Mouse (Mus musculus) frontal cortex, postnatal 36 days (tissue): ENCODE data around the gene Ncs1.

Experiments
- DNase-seq, 2 experiments: peaks; one replicate each; pipeline ENCODE4 v3.0.0; 2022; ENCODE audit warnings: low spot score in 2 of 2

The Ncs1 gene

GRCm38 (mm10) chr2:31277810-31278209 is 32.2 kb downstream of the Ncs1 start:
- peak; percentile 46 to 55 for DNase-seq

DNA sequence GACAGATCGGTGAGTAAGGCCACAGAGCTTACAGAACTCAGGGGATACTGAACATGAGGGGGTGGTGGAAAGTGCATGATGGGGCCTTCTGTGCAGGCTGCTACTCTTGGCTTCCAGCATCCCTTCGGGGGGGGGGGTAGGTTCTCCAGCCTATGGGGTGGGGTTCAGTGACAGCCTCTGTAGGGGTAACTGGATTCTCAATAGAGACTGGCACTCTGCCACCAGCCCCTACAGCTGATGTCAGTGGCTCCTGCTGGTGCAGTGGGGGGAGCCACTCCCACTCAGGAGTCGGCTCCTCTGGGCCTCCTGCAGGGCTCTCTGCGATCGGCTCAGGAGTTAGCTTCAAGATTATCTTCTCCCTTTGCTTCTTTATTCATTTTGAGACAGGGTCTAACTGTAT is 32.9 kb downstream of the Ncs1 start:
- DNase-seq, result peak in 1 of 2 experiments; percentile 36

- no peak for DNase-seq
Observed at GRCm38 (mm10) chr2:31281138-31281537, 35.5 kb downstream of the Ncs1 start.

- no peak for DNase-seq
Observed at GRCm38 (mm10) chr2:31282266-31282665, 36.6 kb downstream of the Ncs1 start.

- no peak for DNase-seq
Observed at GRCm38 (mm10) chr2:31282880-31283279, 37.3 kb downstream of the Ncs1 start.

- no peak for DNase-seq
Observed at GRCm38 (mm10) chr2:31284531-31284930, 38.9 kb downstream of the Ncs1 start.

DNA sequence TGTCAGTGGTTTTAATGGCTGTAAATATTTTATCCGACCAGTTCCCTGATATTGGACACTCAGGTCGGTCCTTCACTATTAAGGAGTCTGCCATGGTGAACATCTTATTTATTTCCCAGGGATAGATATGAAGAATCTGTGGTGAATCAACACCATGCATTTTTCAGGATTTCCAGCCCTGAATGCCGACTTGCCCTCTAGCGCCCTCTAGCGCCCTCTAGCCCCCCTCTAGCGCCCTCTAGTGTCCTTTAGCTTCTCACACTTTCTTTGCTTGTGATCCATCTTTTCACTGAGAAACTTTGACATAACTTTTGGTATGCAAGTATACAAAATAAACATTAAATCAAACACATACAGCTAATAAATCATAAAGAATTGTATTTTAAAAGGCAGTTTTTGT is 45.8 kb downstream of the Ncs1 start:
- DNase-seq, result peak; percentile 54 to 67

DNA sequence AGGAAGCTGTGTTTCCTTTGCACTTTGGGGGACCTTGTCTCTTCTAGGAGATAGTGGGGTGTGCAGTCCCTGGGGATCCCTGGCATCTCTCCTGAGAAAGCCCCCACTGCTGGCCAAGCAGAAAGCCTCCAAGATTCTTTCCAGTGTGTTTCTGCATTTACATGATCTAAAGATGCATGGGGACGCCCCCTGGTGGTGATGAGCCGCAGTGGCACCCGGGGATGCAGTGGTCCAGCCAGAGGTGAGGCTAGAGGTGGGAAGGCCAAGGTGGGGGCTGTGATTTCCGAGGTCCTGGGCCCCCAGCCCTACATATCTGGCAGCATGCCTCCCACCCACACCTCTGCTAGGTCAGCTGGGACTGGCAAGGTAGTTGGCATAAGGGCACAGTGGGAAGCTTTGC is 49.4 kb downstream of the Ncs1 start:
- DNase-seq, result peak; percentile 79 to 82

GRCm38 (mm10) chr2:31296395-31296794 is 50.8 kb downstream of the Ncs1 start:
- DNase-seq, result no peak

DNA sequence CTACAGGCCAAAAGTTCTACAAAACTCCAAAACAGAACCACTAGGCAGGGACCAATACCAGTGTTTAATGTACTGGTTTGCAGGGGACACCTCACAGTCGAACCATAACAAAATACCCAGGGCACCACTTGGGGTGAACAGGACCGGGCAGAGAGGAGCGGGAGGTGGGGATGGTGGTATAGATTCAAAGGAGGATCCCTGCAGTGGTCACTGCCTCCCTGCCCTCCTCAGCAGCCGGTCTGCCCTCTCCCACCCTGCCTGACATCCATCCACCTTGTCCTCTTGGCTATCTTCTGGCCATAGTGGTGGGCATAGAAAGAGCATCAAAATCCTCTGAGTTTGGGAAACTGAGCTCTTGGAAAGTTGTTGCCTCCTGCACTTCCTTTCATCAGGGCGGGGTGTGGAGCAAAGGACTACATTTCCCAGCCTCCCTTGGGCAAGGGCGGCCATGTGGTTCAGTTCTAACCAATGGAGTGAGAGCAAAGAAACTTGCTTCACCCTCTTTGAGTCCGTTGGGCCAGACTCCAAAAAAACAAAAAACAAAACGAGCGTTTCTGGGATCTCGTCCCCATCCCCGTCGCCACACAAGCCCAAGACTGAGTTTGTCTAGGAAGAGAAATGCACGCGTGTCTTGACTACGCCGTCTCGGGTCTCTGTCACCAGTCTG is 52.1 kb downstream of the Ncs1 start:
- peak; percentile 38 to 63 for DNase-seq

GRCm38 (mm10) chr2:31298814-31299213 is 53.2 kb downstream of the Ncs1 start:
- no peak for DNase-seq

- no peak for DNase-seq
Observed at GRCm38 (mm10) chr2:31299266-31299665, 53.6 kb downstream of the Ncs1 start.

- DNase-seq, result no peak
Observed at GRCm38 (mm10) chr2:31299996-31300395, 54.4 kb downstream of the Ncs1 start.

DNA sequence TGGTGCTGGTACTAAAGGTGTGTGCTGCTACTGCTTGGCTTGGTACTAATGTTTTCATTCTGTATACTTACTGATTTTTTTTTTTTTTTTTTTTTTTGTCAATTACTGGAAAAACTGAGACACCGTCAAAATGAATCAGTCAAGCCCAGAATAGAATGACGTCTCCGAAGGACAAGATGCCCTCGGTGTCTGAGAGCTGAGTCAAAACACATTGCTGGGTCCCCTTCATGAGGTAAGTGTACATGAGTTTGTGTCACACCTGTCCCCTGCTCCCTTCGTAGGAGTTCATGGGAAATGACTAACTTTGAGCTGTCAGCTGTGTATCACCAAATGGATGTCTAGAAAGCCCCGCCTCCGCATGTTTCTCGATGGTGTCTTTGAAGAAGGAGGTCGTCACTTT is 57.6 kb downstream of the Ncs1 start:
- no peak for DNase-seq

DNA sequence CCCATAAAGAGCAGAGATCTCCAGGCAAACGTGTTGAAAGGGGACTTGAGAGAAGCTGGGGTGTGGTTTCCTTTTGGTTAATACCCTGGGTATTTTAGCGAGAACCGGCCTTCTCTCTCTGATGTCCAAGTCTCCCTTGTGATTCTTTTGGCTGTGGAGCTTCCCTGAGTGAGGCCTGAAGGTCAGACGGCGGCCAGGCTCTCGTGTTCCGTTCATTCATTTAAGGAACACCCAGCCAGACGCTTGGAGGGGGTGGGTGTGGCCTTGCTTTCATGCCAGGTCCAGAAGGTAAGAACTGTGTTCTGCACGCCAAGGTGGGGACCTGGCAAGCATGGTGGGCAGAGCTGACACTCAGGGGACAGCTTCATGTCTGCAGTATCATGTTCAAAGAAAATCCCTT is 58.6 kb downstream of the Ncs1 start:
- no peak for DNase-seq

GRCm38 (mm10) chr2:31304801-31305665 is 59.4 kb downstream of the Ncs1 start:
- DNase-seq, result no peak

DNA sequence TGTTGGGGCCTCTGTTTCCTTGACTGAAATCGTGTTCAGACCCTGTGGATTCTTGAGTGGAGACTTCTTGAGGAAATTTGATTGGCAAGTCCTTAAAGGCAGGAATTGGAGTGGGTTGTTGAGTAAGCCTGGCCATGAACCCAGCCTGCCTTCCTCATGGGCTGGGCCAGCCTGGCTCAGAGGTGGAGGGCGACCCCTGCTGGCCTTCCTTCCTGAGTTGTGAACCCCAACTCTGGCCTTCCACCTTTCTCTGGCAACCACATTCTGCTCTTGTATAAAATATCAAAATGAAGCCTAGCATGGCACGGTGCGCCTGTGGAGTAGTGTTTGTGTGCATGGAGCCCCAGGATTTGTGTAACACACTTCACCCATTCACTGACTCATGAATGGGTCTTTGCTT is 60.1 kb downstream of the Ncs1 start:
- no peak for DNase-seq

- DNase-seq, result no peak
Observed at GRCm38 (mm10) chr2:31308257-31308656, 62.6 kb downstream of the Ncs1 start.

DNA sequence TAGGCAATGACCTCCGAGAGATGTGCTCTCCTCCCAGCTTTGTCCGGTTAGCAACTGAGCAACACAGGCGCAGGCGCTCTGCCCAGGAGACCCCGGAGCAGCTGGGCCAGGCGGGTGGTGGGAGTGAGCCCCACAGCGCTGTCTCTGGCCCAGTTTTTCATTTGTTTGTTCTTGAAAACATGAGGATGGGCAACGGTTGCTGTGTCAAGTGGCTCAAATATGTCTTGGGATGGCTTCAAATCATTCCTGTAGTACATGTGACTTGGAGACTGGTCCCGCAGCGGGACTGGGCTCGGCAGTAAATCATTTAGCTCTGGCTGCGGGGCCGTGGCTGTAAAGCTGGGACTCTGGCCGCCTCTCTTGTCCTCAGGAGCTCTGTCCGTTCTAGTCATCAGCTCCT is 63.9 kb downstream of the Ncs1 start:
- DNase-seq, result no peak

- no peak for DNase-seq
Observed at GRCm38 (mm10) chr2:31314007-31314465, 68.4 kb downstream of the Ncs1 start, which contains the start of gene Hmcn2. Gene Hmcn2 (plus strand): TSS chr2:31314415.

DNA sequence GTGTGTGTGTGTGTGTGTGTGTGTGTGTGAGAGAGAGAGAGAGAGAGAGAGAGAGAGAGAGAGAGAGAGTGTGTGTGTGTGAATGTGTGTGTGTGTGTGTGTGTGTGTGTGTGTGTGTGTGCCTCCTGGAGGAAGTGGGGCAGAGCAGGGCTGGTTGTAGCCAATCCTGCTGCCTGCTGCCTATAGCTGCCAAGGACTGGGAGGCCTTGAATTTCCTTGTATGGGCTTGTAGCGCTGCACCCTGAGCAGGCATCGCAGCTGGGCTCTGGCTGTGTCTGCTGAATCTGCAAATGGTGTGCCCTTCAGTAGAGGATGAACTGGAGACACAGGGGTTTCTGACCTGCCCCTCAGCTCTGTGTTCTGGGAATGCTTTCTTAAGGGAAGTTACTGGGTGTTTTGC is 72.5 kb downstream of the Ncs1 start:
- DNase-seq, result no peak

DNA sequence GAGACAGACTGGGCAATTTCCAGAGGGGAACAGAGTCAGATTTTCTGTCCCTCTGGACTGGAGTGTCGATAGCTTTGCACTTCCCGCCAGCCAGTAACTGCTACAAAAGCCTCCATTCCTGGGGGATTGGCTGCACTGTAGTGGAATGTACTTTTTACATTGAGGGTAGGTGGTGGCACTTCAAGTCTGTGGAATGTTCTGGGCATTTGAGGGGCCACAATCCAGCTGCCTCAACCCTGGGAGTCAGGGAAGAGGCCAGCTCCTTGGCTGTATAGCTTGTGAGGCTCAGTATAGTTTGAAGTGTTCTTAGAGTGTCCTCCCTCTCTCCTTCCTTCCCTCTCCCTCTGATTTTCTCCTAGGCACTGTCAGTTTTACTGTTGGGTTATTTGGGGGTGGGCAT is 73.6 kb downstream of the Ncs1 start:
- no peak for DNase-seq

DNA sequence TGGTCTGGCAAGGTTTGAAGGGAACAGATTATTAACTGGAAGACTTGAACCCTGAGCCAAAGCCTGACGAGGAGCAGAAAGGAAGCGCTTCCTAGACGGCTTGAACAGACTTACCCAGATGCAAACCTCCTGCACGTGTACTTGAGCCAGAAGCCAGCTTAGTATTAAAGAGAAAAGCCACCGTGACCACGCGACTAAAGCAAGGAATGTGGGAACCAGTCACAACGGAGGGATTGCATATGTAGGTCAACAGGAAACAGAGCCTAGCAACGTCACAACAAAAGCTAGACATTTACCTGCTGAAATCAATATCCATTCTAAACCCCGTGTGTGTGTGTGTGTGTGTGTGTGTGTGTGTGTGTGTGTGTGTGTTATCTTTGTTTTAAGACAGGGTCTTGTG is 81.6 kb downstream of the Ncs1 start:
- no peak for DNase-seq
